ENCODE assay signal across 18 mouse cellular contexts in genomic region chr11:44689571-44690264, GRCm38 (mm10).
DNase-seq lines count a peak whose midpoint lies in the region; ATAC-seq and TF ChIP-seq lines count a peak whose summit lies in the region.
"Had no signal": no experiment of that assay in that cellular context is flagged by ENCODE, and none has a peak within 500 bp of the region (broad histone marks: within the 10 kb centered on the region; RNA-seq: fewer than 3 reads in every experiment).

No protein-coding gene starts in this region.

- H3K27ac ChIP-seq in cerebellum, adult 2 months (ENCODE audit: insufficient read depth, low read length): no peak overlapping the region; the same call in 1 of the 2 replicates
- H3K27ac ChIP-seq in heart, embryonic 10.5 days: no peak overlapping the region
- no peak overlapping the region for H3K27ac ChIP-seq in heart, embryonic 12.5 days (ENCODE audit: poor library complexity, severe bottlenecking)
- peak overlapping the region; percentile 11; the same call in 1 of the 2 replicates for H3K27ac ChIP-seq in cortical plate, adult 2 months (ENCODE audit: insufficient read depth, low read length)
- H3K27ac ChIP-seq in forebrain, postnatal 0 days (ENCODE audit: low read depth, low read length): no peak overlapping the region
- H3K27ac ChIP-seq: hindbrain, embryonic 13.5 days; limb, embryonic 13.5 days; liver, embryonic 15.5 days; macrophage; midbrain, embryonic 10.5 days; neural tube, embryonic 12.5 days had no signal

- no peaks in the 10 kb centered on the region for H3K36me3 ChIP-seq in heart, embryonic 10.5 days
- H3K36me3 ChIP-seq in heart, embryonic 12.5 days: no peaks in the 10 kb centered on the region
- no peaks in the 10 kb centered on the region for H3K36me3 ChIP-seq in forebrain, postnatal 0 days (ENCODE audit: insufficient read depth)
- H3K36me3 ChIP-seq: hindbrain, embryonic 13.5 days; limb, embryonic 13.5 days; liver, embryonic 15.5 days; midbrain, embryonic 10.5 days; neural tube, embryonic 12.5 days had no signal

- H3K27me3 ChIP-seq in cerebellum, adult 2 months (ENCODE audit: control insufficient read depth, insufficient read depth, low read length): no peaks in the 10 kb centered on the region
- no peaks in the 10 kb centered on the region for H3K27me3 ChIP-seq in heart, embryonic 10.5 days (ENCODE audit: insufficient read depth, poor library complexity, severe bottlenecking)
- no peaks in the 10 kb centered on the region for H3K27me3 ChIP-seq in heart, embryonic 12.5 days (replicated peaks)
- H3K27me3 ChIP-seq in forebrain, postnatal 0 days (ENCODE audit: insufficient read depth, low read length): peaks cover 19% of the 10 kb centered on the region
- H3K27me3 ChIP-seq: hindbrain, embryonic 13.5 days; limb, embryonic 13.5 days; liver, embryonic 15.5 days; neural tube, embryonic 12.5 days had no signal

- no peak for TF ChIP-seq POLR2A in cerebellum, adult 2 months (IDR thresholded peaks at IDR 0.05; ENCODE audit: borderline replicate concordance, insufficient read depth, low read length)
- no peak for TF ChIP-seq POLR2A in cortical plate, adult 2 months (IDR thresholded peaks at IDR 0.05; ENCODE audit: extremely low read depth, insufficient read depth, low read length)

- TF ChIP-seq CTCF in cerebellum, adult 2 months (IDR thresholded peaks at IDR 0.05; ENCODE audit: borderline replicate concordance, insufficient read depth, low read depth, low read length): no peak
- no peak for TF ChIP-seq CTCF in cortical plate, adult 2 months (IDR thresholded peaks at IDR 0.05; ENCODE audit: extremely low read depth, insufficient read depth, low read length)
- TF ChIP-seq CTCF in forebrain, postnatal 0 days (IDR thresholded peaks at IDR 0.05; ENCODE audit: low read depth): no peak

- no peaks in the 10 kb centered on the region for H3K9me3 ChIP-seq in heart, embryonic 10.5 days
- no peaks in the 10 kb centered on the region for H3K9me3 ChIP-seq in heart, embryonic 12.5 days (replicated peaks)
- no peaks in the 10 kb centered on the region for H3K9me3 ChIP-seq in forebrain, postnatal 0 days (ENCODE audit: low read length)
- H3K9me3 ChIP-seq: hindbrain, embryonic 13.5 days; limb, embryonic 13.5 days; liver, embryonic 15.5 days; midbrain, embryonic 10.5 days; neural tube, embryonic 12.5 days had no signal

- no peak overlapping the region for H3K9ac ChIP-seq in heart, embryonic 12.5 days
- no peak overlapping the region for H3K9ac ChIP-seq in forebrain, postnatal 0 days
- H3K9ac ChIP-seq: hindbrain, embryonic 13.5 days; limb, embryonic 13.5 days; liver, embryonic 15.5 days; neural tube, embryonic 12.5 days had no signal

- peaks cover 11% of the 10 kb centered on the region; the same call in 1 of the 2 replicates for H3K4me1 ChIP-seq in cerebellum, adult 2 months (ENCODE audit: control insufficient read depth, insufficient read depth, low read length)
- H3K4me1 ChIP-seq in heart, embryonic 10.5 days: peaks cover 21% of the 10 kb centered on the region
- peaks cover 25% of the 10 kb centered on the region for H3K4me1 ChIP-seq in heart, embryonic 12.5 days (replicated peaks)
- no peaks in the 10 kb centered on the region for H3K4me1 ChIP-seq in cortical plate, adult 2 months (ENCODE audit: control insufficient read depth, insufficient read depth, low read length)
- H3K4me1 ChIP-seq in forebrain, postnatal 0 days (ENCODE audit: insufficient read depth): no peaks in the 10 kb centered on the region
- H3K4me1 ChIP-seq: liver, embryonic 15.5 days had no signal

- peak; percentile 29 to 72 for DNase-seq in cerebellum, adult 2 months
- peak; percentile 25 for DNase-seq in heart, embryonic 10.5 days (ENCODE audit: low spot score)
- DNase-seq in NIH3T3 (ENCODE audit: low read depth): peak; percentile 36
- no peak for DNase-seq in forebrain, postnatal 0 days
- DNase-seq in gastrocnemius, postnatal 4 days (ENCODE audit: low spot score in 2 of 2): no peak
- DNase-seq: B cell, adult 2 months; thymus, postnatal 25 days had no signal

- no peak overlapping the region for H3K4me3 ChIP-seq in cerebellum, adult 2 months (replicated peaks; ENCODE audit: insufficient read depth, low read depth, low read length)
- no peak overlapping the region for H3K4me3 ChIP-seq in heart, embryonic 10.5 days
- no peak overlapping the region for H3K4me3 ChIP-seq in heart, embryonic 12.5 days
- H3K4me3 ChIP-seq in cortical plate, adult 2 months (ENCODE audit: insufficient read depth, low read length): no peak overlapping the region
- H3K4me3 ChIP-seq in forebrain, postnatal 0 days (ENCODE audit: low read depth, low read length): no peak overlapping the region
- H3K4me3 ChIP-seq: hindbrain, embryonic 13.5 days; limb, embryonic 13.5 days; liver, embryonic 15.5 days; midbrain, embryonic 10.5 days; neural tube, embryonic 12.5 days had no signal

- no peak overlapping the region for H3K4me2 ChIP-seq in heart, embryonic 12.5 days
- H3K4me2 ChIP-seq in forebrain, postnatal 0 days (ENCODE audit: low read depth): no peak overlapping the region
- H3K4me2 ChIP-seq: hindbrain, embryonic 13.5 days; limb, embryonic 13.5 days; liver, embryonic 15.5 days; neural tube, embryonic 12.5 days had no signal

- WGBS in cerebellum, adult 2 months: 56% methylated on average over 7 of the region's 7 CpGs
- 73% methylated on average over 7 of the region's 7 CpGs for WGBS in heart, embryonic 10.5 days
- 67% methylated on average over 7 of the region's 7 CpGs for WGBS in heart, embryonic 12.5 days
- WGBS in forebrain, postnatal 0 days: 86% methylated on average over 7 of the region's 7 CpGs

- no peak for ATAC-seq in cerebellum, adult (ENCODE audit: insufficient number of reproducible peaks, low FRiP score, low TSS enrichment)
- ATAC-seq in heart, embryonic 12.5 days (ENCODE audit: insufficient number of reproducible peaks, low FRiP score): no peak
- ATAC-seq in forebrain, postnatal 0 days: no peak
- ATAC-seq: forebrain, embryonic 16.5 days; inflammation-experienced regulatory T-cells, adult 6 months had no signal

Comparison
In these comparisons a context has a peak if more than half of its experiments do, and no peak if none do; other contexts are left out.
1. DNase-seq: peak in cerebellum, adult 2 months (2 of 2), heart, embryonic 10.5 days (single experiment) and NIH3T3 (single experiment); none in forebrain, postnatal 0 days (single experiment) and gastrocnemius, postnatal 4 days (0 of 2).